Mouse (Mus musculus) MEL (cell line): ENCODE data around the gene Fam189b.

Source experiments
- BHLHE40 ChIP-seq: IDR thresholded peaks from 2 replicates; pipeline ENCODE4 v1.6.1; 2012; ENCODE audit warnings: low read depth, mild to moderate bottlenecking, inconsistent platforms, low read length, improper control_type of control experiment, borderline replicate concordance
- CTCF ChIP-seq, 3 experiments: IDR thresholded peaks in 2 of 3; conservative IDR thresholded peaks in 1 of 3; 2 replicates each; pipeline ENCODE4 v1.5.1; 2011 to 2012; ENCODE audit warnings: low read length in 3 of 3, low read depth in 2 of 3, mild to moderate bottlenecking in 2 of 3, improper control_type of control experiment in 1 of 3, inconsistent platforms in 1 of 3, mixed read lengths in 1 of 3, moderate library complexity in 1 of 3; ENCODE audit not compliant: control insufficient read depth in 1 of 3, insufficient read depth in 1 of 3, poor library complexity in 1 of 3, severe bottlenecking in 1 of 3
- EP300 ChIP-seq, 2 experiments: IDR thresholded peaks; 2 replicates each; pipeline ENCODE4 v1.6.1; 2011; ENCODE audit warnings: improper control_type of control experiment in 2 of 2, low read length in 2 of 2, low read depth in 1 of 2, mild to moderate bottlenecking in 1 of 2
- MAFK ChIP-seq: IDR thresholded peaks from 2 replicates; pipeline ENCODE4 v1.6.1; 2011; ENCODE audit warnings: low read depth, mild to moderate bottlenecking, low read length, improper control_type of control experiment, borderline replicate concordance
- MXI1 ChIP-seq: IDR thresholded peaks from 2 replicates; pipeline ENCODE4 v1.6.1; 2011; ENCODE audit warnings: mild to moderate bottlenecking, low read depth, low read length, improper control_type of control experiment
- POLR2AphosphoS2 ChIP-seq: IDR thresholded peaks from 2 replicates; pipeline ENCODE4 v1.6.1; 2011; ENCODE audit warnings: low read length, improper control_type of control experiment
- POLR2AphosphoS5 ChIP-seq: IDR thresholded peaks from 2 replicates; pipeline ENCODE4 v1.6.1; 2012; ENCODE audit warnings: low read depth, borderline replicate concordance, mild to moderate bottlenecking, inconsistent platforms, low read length, moderate library complexity, mixed read lengths
- UBTF ChIP-seq: IDR thresholded peaks from 2 replicates; pipeline ENCODE4 v1.6.1; 2012; ENCODE audit warnings: low read depth, mild to moderate bottlenecking, inconsistent platforms, low read length, improper control_type of control experiment, moderate library complexity, borderline replicate concordance; ENCODE audit not compliant: insufficient read depth
- USF1 ChIP-seq: IDR thresholded peaks from 2 replicates; pipeline ENCODE4 v1.6.1; 2014; ENCODE audit warnings: low read depth, mild to moderate bottlenecking, inconsistent platforms, low read length, improper control_type of control experiment, moderate library complexity
- ZKSCAN1 ChIP-seq: IDR thresholded peaks from 2 replicates; pipeline ENCODE4 v1.6.1; 2012; ENCODE audit warnings: low read depth, mild to moderate bottlenecking, inconsistent platforms, low read length, improper control_type of control experiment, moderate library complexity

DNA sequence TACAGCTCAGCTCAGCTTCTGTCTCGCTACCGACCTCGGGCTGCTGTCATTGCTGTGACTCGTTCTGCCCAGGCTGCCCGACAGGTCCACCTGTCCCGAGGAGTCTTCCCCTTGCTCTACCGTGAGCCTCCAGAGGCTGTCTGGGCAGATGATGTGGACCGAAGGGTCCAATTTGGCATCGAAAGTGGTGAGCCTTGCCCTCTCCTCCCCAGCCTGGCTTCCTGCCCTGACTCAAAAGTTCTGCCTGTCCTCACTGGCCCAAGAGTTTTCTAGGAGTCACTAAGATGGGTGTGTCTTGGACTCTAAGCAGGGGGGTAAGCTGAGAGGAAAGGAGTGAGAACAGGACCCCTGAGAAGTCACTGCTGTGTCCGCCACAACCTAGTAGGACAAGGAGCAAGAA lies 38.1 kb upstream of the Fam189b start:
- TF ChIP-seq POLR2AphosphoS5 (no peak), BHLHE40 (no peak), CTCF (IDR thresholded peaks at IDR 0.05 in 2 of 3, conservative IDR thresholded peaks at IDR 0.05 in 1 of 3; ENCODE audit: control insufficient read depth in 1 of 3, insufficient read depth in 1 of 3, low read depth in 2 of 3, low read length in 3 of 3, poor library complexity in 1 of 3, severe bottlenecking in 1 of 3) (no peak), ZKSCAN1 (no peak), MAFK (no peak), MXI1 (no peak), POLR2AphosphoS2 (no peak), USF1 (no peak), EP300 (IDR thresholded peaks at IDR 0.05; ENCODE audit: low read depth in 1 of 2, low read length in 2 of 2) (no peak), UBTF (no peak)
